Mouse (Mus musculus) ES-Bruce4 (cell line): ENCODE measurements around the gene Wdr78.

Source experiments
- CTCF ChIP-seq: IDR thresholded peaks from one replicate; pipeline ENCODE4 v1.8.1; 2011; ENCODE audit warnings: low read depth, low read length
- POLR2A ChIP-seq: IDR thresholded peaks from one replicate; pipeline ENCODE4 v1.8.1; 2011; ENCODE audit warnings: low read length; ENCODE audit not compliant: insufficient read depth

DNA sequence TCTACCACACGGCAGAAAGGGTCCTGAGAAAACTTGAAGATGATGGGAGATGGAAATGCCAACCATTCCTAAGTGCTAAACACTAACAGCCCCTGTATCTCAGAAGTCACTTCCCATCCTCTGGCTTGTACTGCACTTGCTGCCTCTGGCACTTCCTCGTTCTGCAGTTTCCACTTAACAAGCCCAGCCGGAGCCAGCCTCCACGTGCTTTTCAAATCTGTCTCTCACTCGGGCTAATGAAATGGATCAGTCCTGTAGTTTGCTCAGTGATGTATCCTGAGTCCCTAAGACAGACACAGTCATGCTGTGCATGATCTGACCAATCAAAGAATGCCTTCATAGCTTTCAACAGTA, 74.5 kb downstream of the Wdr78 start:
- TF ChIP-seq POLR2A (no peak), CTCF (no peak)
